Mouse (Mus musculus): Measurements from ENCODE around the gene Trim69. TPM values are rescaled to one million over a fixed set of nuclear protein-coding genes. Genes with fewer than 3 reads are reported as not detected.

The Trim69 gene
- polyA plus RNA-seq, 1 experiment: not detected

DNA sequence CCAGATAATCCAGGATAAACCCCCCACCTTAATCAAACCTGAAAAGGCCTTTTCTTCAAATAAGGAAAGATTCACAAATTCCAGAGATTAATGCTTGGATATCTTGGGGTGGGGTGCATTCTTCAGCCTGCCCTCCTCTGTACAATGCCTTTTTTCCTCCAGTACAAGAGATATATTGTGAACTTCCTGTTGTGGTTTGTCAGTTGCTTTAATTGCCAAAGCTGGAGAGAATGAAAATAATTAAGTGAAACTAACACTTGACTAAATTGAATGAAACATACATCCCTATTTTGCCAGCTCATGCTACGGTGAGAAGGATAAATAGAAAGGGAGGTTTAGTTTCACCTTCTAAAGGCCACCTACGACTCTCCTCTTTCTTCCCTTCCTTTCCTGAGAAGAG is 57.7 kb downstream of the Trim69 start:
- Histone ChIP-seq H3K27ac (ENCODE audit: insufficient read depth, low read depth, low read length) (no peak overlapping the region), H3K4me3 (ENCODE audit: insufficient read depth, low read depth, low read length) (no peak overlapping the region), H3K4me1 (ENCODE audit: control insufficient read depth, insufficient read depth, low read length) (no peaks in the 10 kb centered on the region)
- TF ChIP-seq CTCF (IDR thresholded peaks at IDR 0.05; ENCODE audit: insufficient read depth, low read depth, low read length) (no peak), POLR2A (IDR thresholded peaks at IDR 0.05; ENCODE audit: insufficient read depth, low read depth, low read length) (no peak)
- WGBS: 75% methylated on average over 2 of the region's 2 CpGs

- H3K27ac ChIP-seq (ENCODE audit: insufficient read depth, low read depth, low read length): no peak overlapping the region
- 87% methylated on average over 4 of the region's 4 CpGs for WGBS
- no peak for TF ChIP-seq CTCF (IDR thresholded peaks at IDR 0.05; ENCODE audit: insufficient read depth, low read depth, low read length)
- no peak for TF ChIP-seq POLR2A (IDR thresholded peaks at IDR 0.05; ENCODE audit: insufficient read depth, low read depth, low read length)
- H3K4me3 ChIP-seq (ENCODE audit: insufficient read depth, low read depth, low read length): no peak overlapping the region
- H3K4me1 ChIP-seq (ENCODE audit: control insufficient read depth, insufficient read depth, low read length): no peaks in the 10 kb centered on the region
Measured at GRCm38 (mm10) chr2:122221378-122221777, 60.9 kb downstream of the Trim69 start.

- Histone ChIP-seq H3K4me1 (ENCODE audit: control insufficient read depth, insufficient read depth, low read length) (no peaks in the 10 kb centered on the region), H3K27ac (ENCODE audit: insufficient read depth, low read depth, low read length) (no peak overlapping the region), H3K4me3 (ENCODE audit: insufficient read depth, low read depth, low read length) (no peak overlapping the region)
- 66% methylated on average over 5 of the region's 5 CpGs for WGBS
- TF ChIP-seq CTCF (IDR thresholded peaks at IDR 0.05; ENCODE audit: insufficient read depth, low read depth, low read length) (no peak), POLR2A (IDR thresholded peaks at IDR 0.05; ENCODE audit: insufficient read depth, low read depth, low read length) (no peak)
Measured at GRCm38 (mm10) chr2:122221798-122222197, 61.3 kb downstream of the Trim69 start.

DNA sequence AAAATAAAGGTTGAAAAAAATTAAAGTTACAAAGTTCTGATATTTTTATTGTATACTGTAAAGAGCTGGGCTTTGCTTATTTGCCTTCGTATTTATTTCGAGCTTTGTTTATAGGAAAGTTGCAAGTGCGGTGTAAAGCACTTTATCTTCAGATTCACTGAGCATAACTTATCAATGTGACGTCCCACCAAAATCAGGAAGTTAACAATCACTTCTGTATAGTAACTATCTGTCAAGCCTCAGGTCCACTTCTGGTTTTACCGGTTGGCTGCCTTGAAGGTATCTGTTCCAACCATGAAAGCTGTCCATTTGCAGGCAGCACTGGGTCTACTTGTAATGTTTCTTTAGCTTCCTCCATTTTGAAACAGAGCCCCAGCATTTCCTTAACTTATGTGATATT is 61.8 kb downstream of the Trim69 start:
- WGBS: 94% methylated on average over 5 of the region's 5 CpGs

DNA sequence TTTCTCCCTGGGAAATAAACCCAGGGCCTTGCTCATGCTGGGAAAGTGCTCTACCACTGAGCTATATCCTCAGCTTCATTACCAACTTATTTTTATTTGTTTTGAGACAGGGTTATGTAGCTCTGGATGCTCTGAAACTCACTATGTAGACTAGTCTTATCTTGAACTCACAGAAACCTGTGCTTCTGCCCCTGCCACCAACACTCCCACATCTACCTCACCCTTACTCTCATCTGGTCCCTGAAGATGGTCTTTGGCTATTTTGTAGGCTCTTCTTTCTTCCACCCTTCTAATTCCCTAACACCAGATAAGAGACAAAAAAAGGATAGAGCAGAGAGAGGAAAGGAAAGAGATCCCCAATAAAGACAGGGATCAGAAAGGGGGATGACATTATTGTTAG is 63.2 kb downstream of the Trim69 start:
- TF ChIP-seq CTCF (IDR thresholded peaks at IDR 0.05; ENCODE audit: insufficient read depth, low read depth, low read length) (no peak), POLR2A (IDR thresholded peaks at IDR 0.05; ENCODE audit: insufficient read depth, low read depth, low read length) (no peak)
- H3K4me3 ChIP-seq (ENCODE audit: insufficient read depth, low read depth, low read length): no peak overlapping the region

More for the DNA sequence above, 61.8 kb downstream of the Trim69 start:
- no peak for TF ChIP-seq POLR2A (IDR thresholded peaks at IDR 0.05; ENCODE audit: insufficient read depth, low read depth, low read length)
- no peak overlapping the region for H3K27ac ChIP-seq (ENCODE audit: insufficient read depth, low read depth, low read length)
- H3K4me1 ChIP-seq (ENCODE audit: control insufficient read depth, insufficient read depth, low read length): no peaks in the 10 kb centered on the region
- H3K4me3 ChIP-seq (ENCODE audit: insufficient read depth, low read depth, low read length): no peak overlapping the region

More for the DNA sequence above, 63.2 kb downstream of the Trim69 start:
- Histone ChIP-seq H3K27ac (ENCODE audit: insufficient read depth, low read depth, low read length) (no peak overlapping the region), H3K4me1 (ENCODE audit: control insufficient read depth, insufficient read depth, low read length) (no peaks in the 10 kb centered on the region)

Other genes starting within 250 kb of the Trim69 start
- gene Ctdspl2, start 204.7 kb upstream of the Trim69 start, polyA plus RNA-seq (2012; ENCODE audit: insufficient read depth, insufficient read length, low replicate concordance, missing spikeins): not detected in 2 replicates
- gene Mageb3, start 204.6 kb upstream of the Trim69 start, polyA plus RNA-seq (2012; ENCODE audit: insufficient read depth, insufficient read length, low replicate concordance, missing spikeins): not detected in 2 replicates
- gene Eif3j1, start 132.2 kb upstream of the Trim69 start, polyA plus RNA-seq (2012; ENCODE audit: insufficient read depth, insufficient read length, low replicate concordance, missing spikeins): not detected in 2 replicates
- gene Spg11, start 42.3 kb upstream of the Trim69 start, polyA plus RNA-seq (2012; ENCODE audit: insufficient read depth, insufficient read length, low replicate concordance, missing spikeins): 39.5 TPM in 1 of 2 replicates, not detected in the other
- gene B2m, start 13.0 kb upstream of the Trim69 start, polyA plus RNA-seq (2012; ENCODE audit: insufficient read depth, insufficient read length, low replicate concordance, missing spikeins): 735 TPM in 1 of 2 replicates, not detected in the other
- gene Patl2, start 25.5 kb downstream of the Trim69 start, polyA plus RNA-seq (2012; ENCODE audit: insufficient read depth, insufficient read length, low replicate concordance, missing spikeins): not detected in 2 replicates
- gene Terb2, start 25.6 kb downstream of the Trim69 start, polyA plus RNA-seq (2012; ENCODE audit: insufficient read depth, insufficient read length, low replicate concordance, missing spikeins): not detected in 2 replicates
- not detected in 2 replicates for gene Sord, start 74.0 kb downstream of the Trim69 start, polyA plus RNA-seq (2012; ENCODE audit: insufficient read depth, insufficient read length, low replicate concordance, missing spikeins)
- not detected in 2 replicates for gene Duox2, start 137.7 kb downstream of the Trim69 start, polyA plus RNA-seq (2012; ENCODE audit: insufficient read depth, insufficient read length, low replicate concordance, missing spikeins)
- not detected in 2 replicates for gene Duoxa2, start 138.2 kb downstream of the Trim69 start, polyA plus RNA-seq (2012; ENCODE audit: insufficient read depth, insufficient read length, low replicate concordance, missing spikeins)
- not detected in 2 replicates for gene Duoxa1, start 153.0 kb downstream of the Trim69 start, polyA plus RNA-seq (2012; ENCODE audit: insufficient read depth, insufficient read length, low replicate concordance, missing spikeins)
- gene Duox1, start 155.0 kb downstream of the Trim69 start, polyA plus RNA-seq (2012; ENCODE audit: insufficient read depth, insufficient read length, low replicate concordance, missing spikeins): not detected in 2 replicates
- not detected in 2 replicates for gene Shf, start 208.5 kb downstream of the Trim69 start, polyA plus RNA-seq (2012; ENCODE audit: insufficient read depth, insufficient read length, low replicate concordance, missing spikeins)

Measured in olfactory bulb, adult 2 months (tissue).